Mouse (Mus musculus) midbrain, embryonic 10.5 days (tissue): ENCODE measurements around the gene Slc2a2. TPM values are rescaled to one million over a fixed set of nuclear protein-coding genes. Genes with fewer than 3 reads are reported as not detected.

Experiments
- DNase-seq: peaks from one replicate; pipeline ENCODE4 v3.0.0-alpha.2; 2017; ENCODE audit warnings: low spot score
- H3K27ac ChIP-seq: fragments of 300-500 bp; sonication (generic); replicated peaks from 2 replicates; pipeline ENCODE4 v1.5.1; 2016; ENCODE audit warnings: mild to moderate bottlenecking
- H3K27me3 ChIP-seq: fragments of 300-500 bp; sonication (generic); 2 replicates; pipeline ENCODE4 v1.6.1; 2016; ENCODE audit warnings: low read depth, mild to moderate bottlenecking; ENCODE audit not compliant: poor library complexity, severe bottlenecking
- H3K36me3 ChIP-seq: fragments of 300-500 bp; sonication (generic); 2 replicates; pipeline ENCODE4 v1.6.1; 2016; ENCODE audit warnings: mild to moderate bottlenecking, moderate library complexity
- H3K4me1 ChIP-seq: fragments of 300-500 bp; sonication (generic); 2 replicates; pipeline ENCODE4 v1.6.1; 2016
- H3K4me3 ChIP-seq: fragments of 300-500 bp; sonication (generic); 2 replicates; pipeline ENCODE4 v1.5.1; 2016; ENCODE audit warnings: mild to moderate bottlenecking, moderate library complexity
- H3K9me3 ChIP-seq: fragments of 300-500 bp; sonication (generic); replicated peaks from 2 replicates; pipeline ENCODE4 v1.6.1; 2016; ENCODE audit warnings: mild to moderate bottlenecking
- WGBS: fragments of 180-500 bp; shearing (Covaris S2); methylation state at CpG from one replicate; pipeline ENCODE4 v1.1.7; 2016; 5-methylcytosine and 5-hydroxymethylcytosine counted together
- polyA plus RNA-seq: library from polyadenylated mRNA; unstranded; fragments of >200 nt; fragmentation: Nextera tagmentation; extraction: Ambion mirVana; gene quantifications from 2 replicates; pipeline ENCODE4 v1.2.1, GENCODE M21; 2016

Gene Slc2a2
- not detected in 2 replicates for polyA plus RNA-seq

DNA sequence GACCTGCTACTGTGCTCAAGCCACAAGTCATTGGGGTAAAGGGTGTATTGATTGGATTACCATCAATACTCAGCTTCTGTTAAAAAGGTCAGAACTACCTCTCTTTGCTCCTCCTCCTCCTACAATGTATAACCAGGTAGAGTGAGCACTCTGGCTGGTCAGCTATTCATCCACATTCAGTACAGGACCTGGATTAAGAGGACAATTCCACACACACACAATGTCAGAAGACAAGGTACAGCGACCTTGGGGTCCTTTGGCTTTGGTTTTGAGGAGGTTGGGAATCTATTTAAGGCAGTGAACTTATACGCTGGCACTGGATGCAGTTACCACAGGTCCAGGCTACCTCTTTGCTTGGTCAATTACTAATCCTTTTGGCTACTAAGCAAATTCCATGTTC lies at the start of gene Slc2a2:
TSS of gene Slc2a2 (plus strand) at position 107 of the 400 bp plus-strand sequence.
- Histone ChIP-seq H3K36me3 (no peaks in the 10 kb centered on the region), H3K9me3 (no peaks in the 10 kb centered on the region), H3K27ac (no peak within 1 kb of the TSS), H3K4me1 (no peaks in the 10 kb centered on the region), H3K27me3 (no peaks in the 10 kb centered on the region), H3K4me3 (no peak within 1 kb of the TSS)
- no peak for DNase-seq
- WGBS: 83% methylated on average over 2 of the region's 2 CpGs

GRCm38 (mm10) chr3:28652574-28652973 lies 45.1 kb upstream of the Slc2a2 start:
- 41% methylated on average over 3 of the region's 3 CpGs for WGBS
- Histone ChIP-seq H3K36me3 (no peaks in the 10 kb centered on the region), H3K27ac (no peak overlapping the region), H3K9me3 (no peaks in the 10 kb centered on the region), H3K4me1 (no peaks in the 10 kb centered on the region; the same call in 1 of the 2 replicates), H3K4me3 (no peak overlapping the region), H3K27me3 (no peaks in the 10 kb centered on the region)
- DNase-seq: no peak

DNA sequence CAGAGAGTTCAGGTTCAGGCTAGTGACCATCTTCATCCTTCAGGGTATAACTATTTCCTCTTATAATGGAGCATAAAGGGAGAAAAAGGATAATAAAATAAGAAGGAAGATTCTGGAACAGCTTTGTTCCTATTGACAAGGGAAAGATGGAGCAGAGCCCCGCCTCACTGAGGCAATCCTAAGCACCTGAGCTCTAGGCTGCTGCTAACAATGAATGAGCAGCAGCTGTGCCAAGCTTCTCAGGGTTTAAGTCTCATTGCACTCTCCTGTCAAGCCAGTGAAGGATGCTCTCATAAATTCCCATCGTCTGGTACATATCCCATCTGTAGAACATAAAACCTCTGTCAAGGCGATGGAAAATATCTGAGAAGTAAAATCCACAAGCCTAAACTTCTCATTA lies 44.7 kb upstream of the Slc2a2 start:
- no peaks in the 10 kb centered on the region for H3K36me3 ChIP-seq
- WGBS: 79% methylated on average over 3 of the region's 3 CpGs
- no peaks in the 10 kb centered on the region for H3K9me3 ChIP-seq
- H3K27me3 ChIP-seq: no peaks in the 10 kb centered on the region
- DNase-seq: no peak
- H3K4me3 ChIP-seq: no peak overlapping the region
- no peak overlapping the region for H3K27ac ChIP-seq
- peaks cover under 1% of the 10 kb centered on the region for H3K4me1 ChIP-seq

DNA sequence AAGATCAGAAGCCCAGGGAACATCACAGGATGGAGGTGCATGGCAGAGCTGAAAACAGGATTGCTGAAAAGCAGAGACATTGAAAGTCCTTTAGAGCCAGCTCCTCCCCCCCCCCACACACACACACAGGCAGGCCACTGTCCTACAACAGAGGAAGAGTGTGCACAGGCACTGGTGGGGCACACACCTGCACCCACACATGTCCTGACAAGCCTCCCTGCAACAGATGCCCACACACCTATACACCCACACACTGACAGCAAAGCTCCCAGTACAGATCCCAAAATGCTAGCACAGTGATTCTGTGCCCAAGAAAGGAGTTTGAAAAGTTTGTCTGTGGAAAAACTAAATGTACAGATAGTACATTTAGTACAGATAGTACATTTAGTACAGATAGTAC lies 43.0 kb upstream of the Slc2a2 start:
- no peaks in the 10 kb centered on the region for H3K36me3 ChIP-seq
- DNase-seq: no peak
- H3K4me3 ChIP-seq: no peak overlapping the region
- H3K27ac ChIP-seq: no peak overlapping the region
- H3K9me3 ChIP-seq: no peaks in the 10 kb centered on the region
- peaks cover 5% of the 10 kb centered on the region for H3K4me1 ChIP-seq
- no peaks in the 10 kb centered on the region for H3K27me3 ChIP-seq

DNA sequence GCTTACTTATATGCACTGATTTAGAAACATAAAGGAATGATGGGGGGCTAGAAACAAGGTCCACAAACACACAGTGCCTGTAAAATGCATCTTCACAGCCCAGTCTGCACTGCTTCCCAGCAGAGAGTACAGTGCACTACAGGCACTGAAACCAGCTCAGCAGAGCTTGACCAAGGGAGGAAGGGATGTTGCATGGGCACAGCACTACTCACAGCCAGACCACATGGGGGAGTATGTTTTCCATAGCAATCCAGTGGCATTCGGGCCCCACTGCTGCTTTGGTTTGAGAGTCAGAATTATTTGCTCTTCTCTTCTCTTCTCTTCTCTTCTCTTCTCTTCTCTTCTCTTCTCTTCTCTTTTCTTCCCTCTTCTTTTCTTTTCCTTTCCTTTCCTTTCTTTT lies 39.4 kb upstream of the Slc2a2 start:
- Histone ChIP-seq H3K9me3 (no peaks in the 10 kb centered on the region), H3K36me3 (no peaks in the 10 kb centered on the region)
- WGBS: 43% methylated on average over 1 of the region's 1 CpGs

GRCm38 (mm10) chr3:28680851-28681250 lies 16.9 kb upstream of the Slc2a2 start:
- Histone ChIP-seq H3K9me3 (no peaks in the 10 kb centered on the region), H3K36me3 (no peaks in the 10 kb centered on the region), H3K4me3 (no peak overlapping the region), H3K27ac (no peak overlapping the region), H3K27me3 (no peaks in the 10 kb centered on the region), H3K4me1 (peaks cover 11% of the 10 kb centered on the region; the same call in 1 of the 2 replicates)
- whole genome bisulfite sequencing: 77% methylated on average over 7 of the region's 7 CpGs
- no peak for DNase-seq

More for the DNA sequence above, 39.4 kb upstream of the Slc2a2 start:
- Histone ChIP-seq H3K27me3 (no peaks in the 10 kb centered on the region), H3K27ac (no peak overlapping the region), H3K4me3 (no peak overlapping the region), H3K4me1 (peaks cover 5% of the 10 kb centered on the region)
- no peak for DNase-seq

DNA sequence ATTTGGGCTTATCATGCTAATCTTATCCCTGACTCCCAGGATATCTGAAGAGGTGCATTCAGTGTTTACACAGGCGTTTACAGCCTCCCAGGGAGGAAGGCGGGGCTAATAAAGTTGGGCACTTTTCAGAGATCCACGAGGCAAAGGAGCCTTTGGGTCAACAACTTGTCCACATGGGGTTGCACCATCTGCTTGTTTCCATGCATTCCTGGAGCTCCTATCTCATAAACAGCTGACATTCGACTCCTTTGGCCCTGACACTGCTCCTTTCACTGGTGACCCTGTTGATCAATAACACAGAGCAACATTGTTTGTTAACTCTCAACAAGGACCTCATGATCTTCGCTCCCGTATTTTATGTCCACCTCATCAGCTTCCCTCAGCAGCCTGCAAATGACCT lies 15.8 kb upstream of the Slc2a2 start:
- no peaks in the 10 kb centered on the region for H3K36me3 ChIP-seq
- no peak overlapping the region for H3K4me3 ChIP-seq
- DNase-seq: no peak
- H3K27ac ChIP-seq: no peak overlapping the region
- no peaks in the 10 kb centered on the region for H3K27me3 ChIP-seq
- 57% methylated on average over 6 of the region's 6 CpGs for whole genome bisulfite sequencing
- no peaks in the 10 kb centered on the region for H3K9me3 ChIP-seq
- H3K4me1 ChIP-seq: peaks cover 11% of the 10 kb centered on the region; the same call in 1 of the 2 replicates

DNA sequence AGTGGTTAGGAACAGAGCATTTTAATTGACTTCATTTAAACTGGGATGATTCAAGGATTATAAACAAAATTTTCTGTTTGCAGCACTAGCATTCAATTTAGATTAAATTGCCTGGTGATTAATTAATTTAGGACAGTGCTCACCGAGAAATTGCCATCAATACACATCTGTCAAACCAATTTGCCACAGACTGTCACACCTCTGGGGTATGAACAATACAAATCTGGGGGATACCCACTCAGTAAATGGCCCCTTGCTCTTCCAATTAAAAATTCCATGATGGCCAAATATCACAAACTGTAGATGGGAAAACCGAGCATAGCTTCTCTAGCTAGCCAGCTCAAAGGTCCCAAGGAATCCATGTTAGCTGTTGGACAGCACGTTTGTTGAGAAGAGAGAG lies 15.3 kb upstream of the Slc2a2 start:
- DNase-seq: no peak
- H3K36me3 ChIP-seq: no peaks in the 10 kb centered on the region
- H3K4me3 ChIP-seq: no peak overlapping the region
- whole genome bisulfite sequencing: 87% methylated on average over 3 of the region's 3 CpGs
- H3K4me1 ChIP-seq: peaks cover 11% of the 10 kb centered on the region; the same call in 1 of the 2 replicates
- H3K27ac ChIP-seq: no peak overlapping the region
- H3K27me3 ChIP-seq: no peaks in the 10 kb centered on the region
- H3K9me3 ChIP-seq: no peaks in the 10 kb centered on the region

- Histone ChIP-seq H3K36me3 (no peaks in the 10 kb centered on the region), H3K4me3 (no peak overlapping the region), H3K9me3 (no peaks in the 10 kb centered on the region), H3K27me3 (no peaks in the 10 kb centered on the region), H3K27ac (no peak overlapping the region), H3K4me1 (peaks cover 11% of the 10 kb centered on the region; the same call in 1 of the 2 replicates)
- WGBS: 89% methylated on average over 2 of the region's 2 CpGs
- no peak for DNase-seq
Observed at GRCm38 (mm10) chr3:28685510-28685909, 12.2 kb upstream of the Slc2a2 start.

DNA sequence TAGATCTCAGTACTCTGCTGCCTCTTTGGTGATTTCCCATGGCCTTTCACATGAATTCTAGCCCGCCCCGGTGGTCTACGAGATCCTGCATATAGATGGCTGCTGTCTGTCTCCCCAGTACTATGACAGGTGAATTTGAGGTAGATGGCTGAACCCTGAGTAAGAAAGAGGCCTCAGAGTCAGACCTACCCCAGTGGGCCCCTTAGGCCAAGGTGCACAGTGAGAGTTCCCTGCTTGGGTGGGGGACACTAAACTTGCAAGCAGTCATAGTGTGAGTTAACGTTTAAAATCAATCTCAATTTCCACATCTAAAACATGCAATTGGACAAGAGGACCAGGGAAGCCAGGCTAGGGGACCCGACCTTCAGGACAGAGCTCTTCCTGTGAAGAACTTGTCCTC lies 2.9 kb upstream of the Slc2a2 start:
- Histone ChIP-seq H3K27ac (no peak overlapping the region), H3K4me1 (no peaks in the 10 kb centered on the region), H3K9me3 (no peaks in the 10 kb centered on the region), H3K36me3 (no peaks in the 10 kb centered on the region), H3K4me3 (no peak overlapping the region), H3K27me3 (no peaks in the 10 kb centered on the region)
- WGBS: 92% methylated on average over 5 of the region's 5 CpGs
- DNase-seq: no peak

DNA sequence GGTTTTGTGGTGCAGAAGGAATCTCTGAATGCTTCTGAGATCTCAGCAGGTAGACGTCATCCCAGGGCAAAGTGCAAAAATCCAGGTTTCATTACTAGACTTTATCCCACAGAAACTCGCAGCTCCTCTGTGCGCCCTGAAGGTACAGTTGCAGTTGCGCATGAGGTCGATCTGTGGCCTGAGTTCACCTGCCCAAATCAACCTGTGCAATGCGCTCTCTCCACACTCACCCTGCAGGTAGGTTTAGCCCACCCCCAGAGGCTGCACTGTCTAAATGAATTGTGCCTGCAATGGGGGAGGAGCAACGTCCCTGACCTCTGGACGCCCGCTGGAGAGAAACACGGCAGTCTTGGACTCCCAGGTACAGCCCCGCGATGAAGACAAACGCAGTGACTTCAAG lies 2.1 kb upstream of the Slc2a2 start:
- WGBS: 84% methylated on average over 13 of the region's 13 CpGs

DNA sequence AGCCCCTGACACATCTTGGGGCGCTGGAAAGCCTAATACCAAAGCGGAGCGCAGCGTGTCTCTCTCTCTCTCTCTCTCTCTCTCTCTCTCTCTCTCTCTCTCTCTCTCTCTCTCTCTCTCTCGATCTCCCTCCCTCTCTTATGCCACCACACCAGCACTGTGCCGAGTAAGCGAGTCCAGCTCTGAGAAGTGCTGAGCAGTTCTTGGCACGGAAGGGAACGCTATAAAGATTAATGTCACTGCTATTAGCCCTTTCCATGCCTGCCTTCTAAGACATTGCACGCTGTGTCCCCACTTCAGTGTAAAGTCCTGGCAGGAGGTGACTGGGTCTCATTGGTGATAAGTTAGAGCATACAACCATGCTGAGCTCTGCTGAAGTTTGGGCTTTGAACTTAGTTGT lies 1.5 kb upstream of the Slc2a2 start:
- no peak for DNase-seq
- H3K4me1 ChIP-seq: no peaks in the 10 kb centered on the region
- no peaks in the 10 kb centered on the region for H3K9me3 ChIP-seq
- H3K4me3 ChIP-seq: no peak overlapping the region
- 89% methylated on average over 10 of the region's 10 CpGs for WGBS
- H3K27me3 ChIP-seq: no peaks in the 10 kb centered on the region
- H3K36me3 ChIP-seq: no peaks in the 10 kb centered on the region
- no peak overlapping the region for H3K27ac ChIP-seq

More for the DNA sequence above, 2.1 kb upstream of the Slc2a2 start:
- Histone ChIP-seq H3K4me3 (no peak overlapping the region), H3K4me1 (no peaks in the 10 kb centered on the region), H3K27ac (no peak overlapping the region), H3K27me3 (no peaks in the 10 kb centered on the region), H3K9me3 (no peaks in the 10 kb centered on the region), H3K36me3 (no peaks in the 10 kb centered on the region)
- DNase-seq: no peak

DNA sequence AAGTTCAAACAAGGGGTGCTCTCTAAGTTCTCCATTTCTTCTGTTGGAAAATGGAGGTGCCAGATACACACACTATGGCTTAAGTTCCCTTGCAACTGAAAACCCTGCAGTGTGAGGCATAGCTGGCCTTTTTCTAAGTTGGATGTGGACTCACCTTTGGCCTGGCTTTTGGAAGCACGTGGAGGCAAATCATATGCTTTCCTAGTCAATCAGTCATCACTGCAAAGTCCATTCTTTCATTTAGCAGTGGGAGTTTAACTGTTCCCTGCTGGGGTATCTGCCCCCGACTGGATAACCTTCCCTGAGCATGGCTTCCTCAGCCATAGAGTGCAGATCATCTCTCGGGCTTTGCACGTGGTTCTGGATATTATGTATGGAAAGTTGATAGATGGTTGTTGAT lies 1.9 kb downstream of the Slc2a2 start:
- no peak for DNase-seq
- H3K36me3 ChIP-seq: no peaks in the 10 kb centered on the region
- H3K4me1 ChIP-seq: no peaks in the 10 kb centered on the region
- no peak overlapping the region for H3K27ac ChIP-seq
- WGBS: 80% methylated on average over 4 of the region's 4 CpGs
- H3K4me3 ChIP-seq: no peak overlapping the region
- no peaks in the 10 kb centered on the region for H3K27me3 ChIP-seq
- no peaks in the 10 kb centered on the region for H3K9me3 ChIP-seq

GRCm38 (mm10) chr3:28705522-28706137 lies 7.9 kb downstream of the Slc2a2 start:
- no peak overlapping the region for H3K27ac ChIP-seq
- WGBS: 81% methylated on average over 10 of the region's 10 CpGs
- H3K4me3 ChIP-seq: no peak overlapping the region
- H3K9me3 ChIP-seq: 0 out of 2 replicates have a peak, but pooled peaks cover 4% of the 10 kb centered on the region
- H3K4me1 ChIP-seq: no peaks in the 10 kb centered on the region
- DNase-seq: no peak
- H3K36me3 ChIP-seq: no peaks in the 10 kb centered on the region
- H3K27me3 ChIP-seq: no peaks in the 10 kb centered on the region
